Mouse (Mus musculus): ENCODE measurements around the gene Ccnc. TPM values are rescaled to one million over a fixed set of nuclear protein-coding genes. Genes with fewer than 3 reads are reported as not detected.

The Ccnc gene
- 28.0 and 32.1 TPM in 2 replicates for total RNA-seq (2017)

DNA sequence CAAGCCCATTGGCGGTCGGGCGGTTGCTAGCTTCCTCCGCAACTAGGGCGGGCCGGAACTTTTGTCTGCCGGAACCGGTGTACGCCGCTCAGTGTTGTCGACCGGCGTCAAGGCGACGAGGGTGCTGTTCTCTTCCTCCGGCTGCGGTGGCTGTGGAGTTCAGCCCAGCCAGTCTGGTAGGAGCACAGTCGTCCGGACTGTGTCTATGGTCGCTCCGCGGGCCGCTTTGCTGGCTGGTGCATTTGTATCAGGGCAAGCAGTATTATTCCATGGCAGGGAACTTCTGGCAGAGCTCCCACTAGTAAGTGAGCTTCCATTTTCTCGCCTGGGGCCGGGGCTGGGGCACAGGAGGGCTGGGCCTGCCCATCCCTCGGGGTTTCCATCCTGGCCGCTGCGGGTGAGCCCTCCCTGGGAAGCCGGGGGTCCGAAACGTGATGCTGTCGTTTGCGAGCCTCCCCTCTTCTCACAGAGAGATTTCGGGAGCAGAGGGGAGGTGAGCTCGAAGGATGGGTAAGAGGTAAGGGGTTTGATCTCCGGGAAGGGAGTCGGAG is at the start of gene Ccnc:
Ccnc (plus strand) TSS at position 87 of the 551 bp plus-strand sequence.
- peak; percentile 97 for ATAC-seq (replicated peaks; ENCODE audit: low read depth, poor library complexity, severe bottlenecking)

DNA sequence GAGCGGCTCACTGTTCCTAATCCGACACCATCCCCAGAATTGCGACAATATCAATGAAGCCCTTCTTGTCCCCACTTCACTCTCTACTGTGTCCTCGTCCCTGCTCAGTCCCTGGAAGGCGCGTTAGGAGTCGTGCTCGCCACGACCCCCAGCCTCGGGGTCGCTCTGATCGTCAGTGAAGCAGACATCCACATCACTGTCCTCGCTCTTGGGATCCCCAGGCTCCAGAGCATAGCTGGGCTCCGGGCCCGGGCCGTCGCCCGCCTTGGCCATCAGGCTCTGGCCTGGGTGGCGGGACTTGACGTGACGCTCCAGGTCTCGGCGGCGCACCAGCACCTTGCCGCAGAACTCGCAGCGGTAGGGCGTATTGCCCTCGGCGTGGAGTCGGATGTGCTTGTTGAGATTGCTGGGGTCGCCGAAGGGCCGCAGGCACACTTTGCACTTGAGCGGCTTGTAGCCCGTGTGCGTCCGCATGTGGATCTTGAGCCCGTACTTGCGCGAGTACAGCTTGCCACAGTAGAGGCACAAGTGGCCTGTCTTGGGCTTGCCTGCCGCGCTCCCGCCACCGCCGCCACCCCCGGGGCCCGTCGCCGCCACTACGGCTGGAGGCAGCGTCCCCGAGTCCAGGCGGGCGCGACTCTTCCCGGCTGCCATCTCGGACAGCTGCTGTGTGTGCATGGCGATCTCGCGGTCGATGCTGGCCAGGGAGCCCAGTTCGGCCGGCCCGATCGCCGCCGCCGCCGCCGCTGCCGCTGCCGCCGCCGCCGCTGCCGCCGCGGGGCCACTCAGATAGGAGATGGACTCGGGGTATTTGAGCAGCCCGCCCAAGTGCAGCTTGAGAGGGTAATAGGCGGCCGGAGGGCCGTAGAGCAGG is 49.2 kb upstream of the Ccnc start:
- ATAC-seq (replicated peaks; ENCODE audit: low read depth, poor library complexity, severe bottlenecking): peak; percentile 13; the same call in 1 of the 2 replicates

DNA sequence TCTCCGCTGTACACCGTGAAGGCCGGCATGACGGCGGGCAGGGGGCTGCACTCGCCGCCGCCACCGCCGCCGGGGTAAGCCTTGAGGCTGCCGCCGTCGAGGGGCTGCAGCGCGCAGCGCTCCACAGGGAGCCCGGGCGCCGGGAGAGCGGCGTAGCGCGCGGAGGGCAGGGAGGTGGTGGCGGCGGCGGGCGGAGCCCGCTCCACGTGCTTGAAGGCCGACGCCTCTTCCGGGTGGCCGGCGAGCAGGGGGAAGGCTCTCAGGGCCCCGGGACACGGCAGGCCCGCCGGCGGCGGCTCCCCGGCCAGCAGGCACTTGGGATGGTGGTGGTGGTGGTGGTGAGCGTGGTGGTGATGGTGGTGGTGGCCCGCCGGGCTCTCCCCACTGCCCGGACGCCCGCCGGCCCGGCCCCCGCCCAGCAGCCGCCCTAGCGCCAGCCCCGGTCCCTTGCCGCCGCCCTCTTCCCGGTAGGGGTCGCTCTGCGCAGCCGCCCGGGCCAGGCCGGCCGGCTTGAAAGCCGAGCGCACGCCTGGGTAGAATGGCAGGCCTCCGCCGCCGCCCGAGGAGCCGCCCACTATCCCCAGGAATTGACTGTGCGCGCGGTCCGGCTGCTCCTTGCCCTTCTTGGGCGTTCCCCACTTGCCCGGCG is 48.4 kb upstream of the Ccnc start:
- ATAC-seq (replicated peaks; ENCODE audit: low read depth, poor library complexity, severe bottlenecking): peak; percentile 64

DNA sequence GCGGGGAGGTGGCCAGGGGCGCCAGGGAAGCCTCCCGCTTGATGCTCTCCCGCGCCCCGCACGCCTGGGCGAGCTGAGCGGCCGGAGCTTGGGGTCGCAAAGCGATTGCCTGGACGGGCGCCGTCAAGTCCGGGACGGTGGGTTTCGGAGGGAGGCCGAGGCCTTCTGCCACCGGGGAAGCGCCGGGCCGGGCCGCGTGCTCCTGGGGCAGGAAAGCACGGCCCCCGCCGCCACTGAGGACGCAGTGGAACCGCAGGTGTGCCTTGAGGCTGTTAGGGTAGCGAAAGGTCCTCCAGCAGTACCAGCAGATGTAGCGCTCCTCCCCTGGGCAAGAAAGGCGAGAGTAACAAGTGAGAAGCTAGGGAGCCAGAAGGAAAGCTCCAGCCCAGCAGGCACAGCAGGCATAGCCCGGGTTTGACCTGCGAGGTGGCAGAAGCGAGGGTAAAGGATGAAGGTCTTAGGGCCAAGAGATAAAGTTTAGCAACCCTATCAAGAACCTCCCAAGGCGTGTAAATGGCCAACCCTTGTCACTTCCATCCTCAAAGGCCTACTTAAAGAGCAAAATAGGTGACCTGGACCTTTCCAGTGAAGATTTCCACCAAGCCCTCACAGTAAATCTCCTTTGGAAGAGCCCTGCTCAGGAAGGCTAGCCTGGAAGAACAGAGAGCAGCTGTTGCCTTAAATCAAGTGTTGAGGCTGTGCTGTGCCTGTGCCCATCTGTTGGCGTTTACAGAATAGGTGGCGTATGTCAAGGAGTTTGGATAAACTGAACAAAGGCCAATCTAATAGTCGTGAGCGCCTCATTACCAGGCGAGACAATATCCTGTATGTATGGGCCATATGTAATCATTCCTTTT is 47.6 kb upstream of the Ccnc start:
- no peak for ATAC-seq (replicated peaks; ENCODE audit: low read depth, poor library complexity, severe bottlenecking)

DNA sequence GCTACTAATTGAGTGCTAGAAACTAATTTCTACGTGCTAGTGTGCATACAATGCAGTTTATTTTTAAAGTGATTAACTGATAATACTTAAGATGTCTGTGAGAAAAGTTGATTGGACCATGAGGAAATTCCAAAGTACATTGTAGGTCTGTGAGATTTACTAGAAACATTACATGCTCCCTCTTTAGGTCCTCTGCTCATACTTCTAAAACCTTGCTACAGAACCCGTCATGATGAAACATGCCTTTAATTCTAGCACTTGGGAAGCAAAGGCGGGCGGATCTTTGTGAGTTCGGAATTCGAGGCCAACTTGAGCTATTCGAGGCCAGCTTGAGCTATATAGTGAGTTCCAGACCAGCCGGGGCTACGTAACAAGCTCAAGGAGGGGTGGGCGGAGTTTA is 46.5 kb upstream of the Ccnc start:
- no peak for ATAC-seq (replicated peaks; ENCODE audit: low read depth, poor library complexity, severe bottlenecking)

DNA sequence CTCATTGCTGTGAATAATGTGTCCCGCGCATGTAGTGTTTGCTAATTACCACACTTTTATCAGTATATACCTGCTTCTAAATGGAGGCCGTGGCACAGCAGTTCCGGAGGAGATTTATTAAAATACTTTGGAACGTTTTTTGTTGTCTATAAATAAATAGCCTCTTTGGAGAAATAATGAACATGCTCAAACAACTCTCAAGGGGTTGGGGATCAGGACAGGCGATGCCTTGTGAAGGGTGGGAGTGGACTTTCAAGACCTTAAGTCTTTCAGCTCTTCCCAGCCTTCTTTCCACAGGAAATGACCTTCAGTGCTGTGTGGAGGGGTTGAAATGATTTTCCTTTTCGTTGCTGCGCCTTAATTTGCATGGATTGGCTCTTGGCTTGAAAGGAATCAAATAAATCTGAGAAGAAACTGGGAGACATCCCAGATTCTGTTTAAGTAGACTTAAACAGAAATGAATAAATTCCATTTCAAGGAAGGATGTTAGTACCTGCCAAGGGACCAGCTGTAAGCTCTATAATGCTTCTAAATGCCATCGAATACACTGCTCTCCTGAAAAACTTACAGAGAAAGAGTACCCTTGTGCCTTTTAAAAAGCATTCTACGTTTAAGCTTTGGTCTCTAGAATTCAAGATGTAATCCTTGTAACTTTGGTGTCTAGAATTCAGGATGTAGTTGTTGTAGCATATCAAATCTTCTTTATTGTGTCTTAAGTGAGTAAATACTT is 44.9 kb upstream of the Ccnc start:
- ATAC-seq (replicated peaks; ENCODE audit: low read depth, poor library complexity, severe bottlenecking): no peak

DNA sequence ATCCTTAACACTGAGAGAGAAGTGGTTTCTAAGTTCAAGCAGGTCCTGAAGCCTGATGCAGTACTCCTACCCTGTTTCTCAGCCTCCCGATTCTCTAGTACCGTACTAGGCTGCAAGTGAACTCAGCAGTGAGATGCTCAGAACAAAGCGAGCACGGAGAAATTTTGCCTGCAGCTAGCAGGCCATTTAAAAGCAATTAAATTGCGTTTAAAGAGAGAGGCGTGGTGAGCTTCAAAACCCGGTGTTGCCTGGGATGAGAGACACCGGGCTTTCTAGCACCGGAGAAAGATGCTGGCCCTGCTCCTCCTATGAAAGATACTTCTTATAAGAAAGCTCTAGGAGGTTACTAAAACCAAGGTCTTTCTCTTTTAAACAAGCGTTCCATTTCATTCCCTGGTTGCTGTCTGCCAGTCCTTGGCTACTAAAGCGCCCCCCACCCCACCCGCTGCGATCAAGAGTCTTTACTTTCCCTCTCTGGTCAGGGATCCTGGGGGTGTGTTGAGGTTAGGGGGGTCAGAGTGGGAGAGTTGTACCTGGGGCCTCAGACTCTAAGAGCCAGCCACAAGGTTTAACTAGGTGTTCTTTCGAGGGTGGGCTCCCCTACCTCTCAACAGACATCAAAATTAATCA is 43.0 kb upstream of the Ccnc start:
- no peak for ATAC-seq (replicated peaks; ENCODE audit: low read depth, poor library complexity, severe bottlenecking)

DNA sequence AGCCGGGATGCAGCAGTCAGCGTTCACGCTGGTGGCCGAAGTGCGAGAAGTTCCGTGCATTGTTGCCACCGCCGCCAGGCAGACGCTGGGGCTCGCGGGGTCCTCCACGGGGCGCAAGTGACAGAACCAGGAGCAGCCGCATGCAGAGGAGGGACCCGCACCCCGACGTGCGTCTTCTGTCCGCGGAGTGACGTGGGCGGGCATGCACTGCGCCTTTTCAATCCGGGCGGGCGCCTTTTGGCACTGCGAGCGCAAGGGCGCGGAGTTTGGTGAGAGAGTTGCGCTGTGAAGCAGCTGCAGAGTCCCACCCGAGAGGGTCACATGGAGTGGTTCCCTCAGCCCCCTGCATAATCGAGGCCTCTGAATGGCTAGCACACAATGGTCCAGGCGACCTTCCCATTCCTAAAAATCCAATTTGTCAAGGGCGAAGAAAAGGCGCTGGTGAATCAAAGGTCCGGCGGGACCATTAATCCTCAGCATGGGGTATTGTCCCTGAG is 41.9 kb upstream of the Ccnc start, which contains the start of gene Prdm13:
Prdm13 (minus strand) TSS at position 369 of the 497 bp plus-strand sequence.
- no peak for ATAC-seq (replicated peaks; ENCODE audit: low read depth, poor library complexity, severe bottlenecking)

DNA sequence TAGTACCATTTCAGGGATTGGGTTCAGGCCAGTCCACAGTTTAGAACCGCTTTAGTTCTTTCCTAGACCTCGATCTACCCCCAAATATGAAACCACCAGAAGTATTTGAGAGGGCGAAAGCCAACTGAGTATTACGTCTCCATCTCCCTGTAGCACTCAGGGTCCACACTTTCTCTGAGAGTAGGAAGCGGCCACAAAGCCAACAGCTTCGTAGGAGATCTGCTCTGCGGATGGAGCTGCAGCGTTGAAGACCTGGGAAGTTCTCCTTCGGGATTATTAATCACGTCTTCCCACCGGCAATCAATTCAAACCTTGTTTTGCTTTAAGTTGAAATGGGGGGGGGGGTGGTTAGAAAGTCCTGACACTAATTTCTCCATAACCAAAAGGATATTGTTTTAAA is 41.1 kb upstream of the Ccnc start:
- ATAC-seq (replicated peaks; ENCODE audit: low read depth, poor library complexity, severe bottlenecking): no peak

DNA sequence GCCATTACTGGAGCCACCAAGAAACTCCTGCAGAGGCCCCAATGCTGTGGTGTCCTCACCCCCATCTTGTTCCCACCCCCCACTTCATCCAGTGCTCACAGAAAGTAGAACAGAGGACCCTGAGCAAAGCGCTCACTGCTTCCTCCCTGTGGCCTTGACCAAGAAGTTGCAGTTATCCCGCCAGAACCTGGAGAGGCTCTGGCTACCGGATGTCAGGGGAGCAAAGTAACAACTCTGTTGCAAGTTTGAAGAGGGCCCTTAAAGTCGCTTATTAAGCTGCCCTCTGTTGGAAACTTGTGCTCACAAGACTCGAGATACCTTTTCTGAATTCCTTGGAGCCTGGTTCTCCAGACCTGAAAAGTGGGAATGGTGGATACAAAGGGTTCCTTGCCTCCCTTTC is 40.6 kb upstream of the Ccnc start:
- ATAC-seq (replicated peaks; ENCODE audit: low read depth, poor library complexity, severe bottlenecking): no peak

DNA sequence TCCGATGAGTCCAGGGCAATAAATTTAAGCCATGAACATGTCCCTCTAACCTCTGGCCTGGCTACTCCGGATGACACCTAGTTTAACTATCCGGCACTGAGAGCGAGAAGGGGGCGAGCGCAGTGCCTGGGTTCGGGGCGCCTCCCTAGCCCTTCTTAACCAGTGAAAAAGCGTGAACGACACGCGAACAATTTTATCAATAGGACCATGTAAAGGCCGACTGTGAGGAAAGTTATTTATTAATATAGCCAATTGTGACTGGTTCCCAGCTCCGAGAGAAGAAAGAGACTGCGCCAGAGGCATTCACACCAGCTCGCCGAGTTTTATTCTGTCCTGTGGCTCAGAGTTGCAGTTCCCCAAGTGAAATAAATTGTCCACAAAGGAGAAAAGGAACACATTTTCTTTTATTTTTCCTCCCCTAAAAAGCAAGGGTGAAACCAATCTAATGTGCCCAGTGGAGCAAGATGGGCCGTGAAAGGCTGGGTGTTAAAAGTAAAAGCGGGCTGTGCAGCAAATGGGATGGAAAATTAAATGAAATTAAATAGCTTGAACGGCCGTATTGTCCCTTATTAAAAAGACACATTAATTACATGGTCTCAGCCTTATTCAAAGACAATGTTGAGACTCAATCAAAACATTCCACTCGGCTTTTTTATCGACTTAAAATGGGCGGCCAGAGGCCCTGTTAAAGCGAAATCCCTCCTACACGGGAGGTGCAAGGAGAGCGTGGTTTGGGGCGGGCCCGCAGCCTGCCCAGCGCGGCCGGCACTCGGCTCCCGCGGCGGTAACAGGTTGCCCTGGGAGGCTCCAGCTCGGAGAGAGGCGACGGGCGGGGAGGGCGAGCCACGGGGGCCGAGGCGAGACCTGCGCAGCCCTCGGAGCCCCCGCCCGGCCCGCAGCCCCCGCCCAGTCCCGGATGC is 39.5 kb upstream of the Ccnc start:
- ATAC-seq (replicated peaks; ENCODE audit: low read depth, poor library complexity, severe bottlenecking): no peak; the same call in 1 of the 2 replicates

DNA sequence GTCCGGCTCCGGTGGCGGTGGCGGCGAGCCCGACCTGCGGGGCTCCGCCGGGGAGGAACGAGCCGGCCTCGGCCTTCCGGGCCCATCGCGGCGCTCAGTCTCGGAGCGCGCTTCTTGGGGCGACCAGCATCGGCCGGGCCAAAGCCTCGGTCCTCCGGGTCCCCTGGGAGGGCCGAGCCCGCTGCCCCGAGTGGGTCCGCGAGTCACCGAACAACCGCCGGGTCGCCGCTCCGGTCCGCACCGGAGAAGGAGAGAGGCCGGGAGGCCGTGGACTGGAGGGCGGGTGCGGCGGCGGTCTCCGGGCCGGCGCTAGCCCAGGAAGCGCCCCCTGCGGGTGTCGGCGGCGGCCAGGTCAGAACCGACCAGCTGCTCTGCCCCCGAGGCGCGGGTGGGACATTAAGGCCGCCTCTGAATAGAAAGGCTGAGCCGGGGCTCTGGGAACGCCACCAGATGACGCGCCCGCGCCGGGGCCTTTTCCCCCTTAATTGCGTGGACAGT is 38.7 kb upstream of the Ccnc start:
- ATAC-seq (replicated peaks; ENCODE audit: low read depth, poor library complexity, severe bottlenecking): 0 out of 2 replicates have a peak, but pooled peaks have one; percentile 33

DNA sequence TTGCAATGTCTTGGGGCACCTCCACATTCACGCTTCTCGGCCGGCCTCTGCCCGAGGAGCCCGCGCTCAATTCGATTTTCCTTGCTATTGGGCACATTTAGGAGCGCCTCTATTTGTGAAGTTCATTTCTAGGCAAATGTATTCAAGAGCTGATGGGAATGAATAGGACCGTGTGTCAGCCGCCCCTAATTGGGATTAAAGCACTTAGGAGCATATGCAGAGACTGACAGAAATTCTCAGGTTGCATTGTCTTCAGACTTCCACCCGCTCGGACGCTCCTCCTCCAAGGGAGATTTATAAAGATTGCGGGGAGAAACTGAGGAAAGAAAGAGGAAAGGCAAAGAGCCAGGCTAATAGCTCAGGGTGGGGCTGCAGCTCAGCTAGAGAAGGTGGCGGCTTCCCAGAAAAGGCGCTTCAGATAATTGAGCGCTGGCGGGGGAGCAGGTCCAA is 38.0 kb upstream of the Ccnc start:
- ATAC-seq (replicated peaks; ENCODE audit: low read depth, poor library complexity, severe bottlenecking): no peak

DNA sequence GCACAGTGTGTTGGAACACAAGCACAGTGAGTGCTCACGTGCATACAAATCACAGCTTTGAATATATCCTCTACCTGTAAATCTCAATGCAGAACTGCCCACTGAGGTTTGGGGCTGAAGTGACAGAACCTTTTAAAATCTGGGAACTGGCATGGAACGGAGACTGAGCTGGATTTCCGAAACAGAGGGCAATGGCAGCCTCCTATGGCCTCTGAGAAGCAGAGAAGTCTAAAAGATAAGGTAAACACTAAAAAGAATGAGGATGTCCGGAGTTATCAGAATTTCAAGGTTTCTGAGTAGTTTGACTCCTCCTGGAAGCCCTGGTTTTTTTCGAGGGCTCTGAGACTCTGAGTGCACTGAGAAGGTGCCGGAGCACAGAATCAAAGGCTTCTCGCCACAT is 37.3 kb upstream of the Ccnc start:
- ATAC-seq (replicated peaks; ENCODE audit: low read depth, poor library complexity, severe bottlenecking): no peak

DNA sequence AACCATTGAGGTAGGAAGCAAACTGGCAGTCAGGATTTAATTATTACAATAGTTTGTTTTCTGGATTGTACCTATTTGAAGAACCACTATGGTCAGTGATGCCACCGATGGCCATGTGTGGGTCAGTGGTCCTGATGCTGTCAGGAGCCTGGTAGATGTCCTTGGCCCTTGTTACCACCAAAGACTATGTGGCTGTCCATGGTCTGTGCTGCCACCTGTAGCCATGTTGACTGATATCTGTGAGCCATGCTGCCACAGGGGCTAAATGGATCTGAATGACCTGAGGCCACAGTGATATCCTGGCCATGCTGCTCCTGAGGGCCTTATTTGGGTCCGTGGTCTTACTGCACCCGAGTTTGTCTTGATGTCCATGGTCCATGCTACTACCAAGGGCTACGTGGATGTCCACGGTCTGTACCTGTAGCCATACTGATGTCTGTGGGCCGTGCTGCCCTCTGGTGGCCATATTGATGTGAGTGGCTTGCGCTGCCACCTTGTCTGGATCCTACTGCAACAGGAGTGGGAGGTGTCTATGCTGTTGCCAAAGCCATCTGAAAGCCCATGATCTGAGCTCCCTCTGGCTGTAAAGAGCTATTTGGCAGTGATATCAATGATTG is 31.8 kb upstream of the Ccnc start:
- peak; percentile 99 for ATAC-seq (replicated peaks; ENCODE audit: low read depth, poor library complexity, severe bottlenecking)

DNA sequence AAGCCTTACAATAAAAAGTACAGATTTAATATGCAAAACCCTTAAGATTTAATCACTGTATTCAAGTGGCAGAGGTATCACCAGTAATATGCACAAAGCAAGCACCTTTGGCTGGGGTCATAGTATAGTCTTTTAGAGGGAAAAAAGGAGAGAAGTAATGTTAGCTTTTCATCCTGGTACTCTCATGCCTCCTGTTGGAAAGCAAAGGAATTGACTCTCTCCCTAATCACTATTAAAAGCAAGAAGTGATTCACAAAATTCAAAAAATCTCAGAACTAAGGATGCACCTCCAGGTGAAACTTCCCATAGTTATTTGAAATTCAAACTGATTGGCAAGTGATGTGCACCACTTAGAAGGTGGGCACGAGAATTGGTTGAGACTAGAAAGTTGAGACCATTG is 22.5 kb upstream of the Ccnc start:
- no peak for ATAC-seq (replicated peaks; ENCODE audit: low read depth, poor library complexity, severe bottlenecking)

DNA sequence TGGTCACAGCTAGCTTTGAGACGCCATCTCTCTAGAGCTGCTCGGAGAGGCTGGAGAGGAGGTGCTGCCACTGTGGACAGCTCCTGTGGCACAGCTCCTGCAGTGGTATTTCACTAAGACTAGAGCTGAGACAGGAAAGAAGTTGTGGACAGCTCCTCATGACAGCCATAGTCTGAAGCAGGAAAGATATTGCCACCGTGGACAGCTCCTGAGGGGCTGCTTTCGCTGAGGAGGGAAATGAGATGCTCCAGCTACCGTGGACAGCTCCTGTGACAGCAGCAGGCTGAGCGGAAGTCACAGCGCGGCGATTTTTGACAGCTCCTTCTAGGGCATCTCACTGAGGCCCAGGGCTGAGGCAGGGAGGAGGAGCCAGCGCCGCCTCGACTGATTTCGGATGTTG is 15.4 kb upstream of the Ccnc start:
- ATAC-seq (replicated peaks; ENCODE audit: low read depth, poor library complexity, severe bottlenecking): peak; percentile 100
